Mouse (Mus musculus): ENCODE measurements around the gene Smoc2. TPM values are rescaled to one million over a fixed set of nuclear protein-coding genes. Genes with fewer than 3 reads are reported as not detected.

Smoc2 gene
- total RNA-seq, 2 experiments from 2014 or later, result not detected

DNA sequence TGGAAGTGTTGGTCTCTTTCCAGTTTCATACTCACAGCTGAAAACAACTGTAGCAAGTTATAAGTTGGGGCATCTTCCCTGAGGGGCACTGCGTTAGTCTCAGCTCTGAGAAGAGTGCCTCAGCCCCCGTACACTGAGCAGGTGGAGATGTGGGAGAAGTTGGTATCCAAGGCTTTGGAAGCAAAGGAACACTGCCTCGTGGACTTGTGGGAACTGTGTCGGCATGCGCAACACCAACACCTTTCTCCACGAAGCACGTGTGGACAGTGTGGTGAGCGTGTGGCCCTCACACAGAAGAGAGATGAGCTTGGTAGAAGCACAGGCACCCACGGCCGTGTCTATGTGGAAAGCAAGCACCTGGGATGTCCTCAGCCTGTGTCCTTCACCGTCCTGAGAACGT, 64.1 kb downstream of the Smoc2 start:
- no peak for ATAC-seq (replicated peaks; ENCODE audit: poor library complexity)

DNA sequence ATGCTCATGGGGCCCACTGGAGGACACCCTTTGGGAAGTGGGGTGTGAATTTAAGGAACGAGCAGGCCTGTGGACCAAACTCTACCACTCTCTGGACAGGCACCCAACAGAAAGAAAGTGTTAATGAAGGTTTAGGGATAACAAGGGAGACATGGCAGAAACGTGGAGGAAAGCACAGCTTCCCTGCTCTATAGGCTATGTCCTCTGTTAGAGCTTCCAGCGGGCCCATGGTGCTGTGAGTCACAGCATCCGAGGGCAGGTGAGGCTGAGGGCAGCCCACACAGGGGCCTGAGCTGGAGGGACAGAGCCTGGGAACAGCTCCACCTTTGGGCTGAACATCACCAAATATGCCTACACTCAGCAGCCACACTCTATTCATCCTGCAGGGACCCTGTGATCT, 66.2 kb downstream of the Smoc2 start:
- no peak for ATAC-seq (replicated peaks; ENCODE audit: poor library complexity)

DNA sequence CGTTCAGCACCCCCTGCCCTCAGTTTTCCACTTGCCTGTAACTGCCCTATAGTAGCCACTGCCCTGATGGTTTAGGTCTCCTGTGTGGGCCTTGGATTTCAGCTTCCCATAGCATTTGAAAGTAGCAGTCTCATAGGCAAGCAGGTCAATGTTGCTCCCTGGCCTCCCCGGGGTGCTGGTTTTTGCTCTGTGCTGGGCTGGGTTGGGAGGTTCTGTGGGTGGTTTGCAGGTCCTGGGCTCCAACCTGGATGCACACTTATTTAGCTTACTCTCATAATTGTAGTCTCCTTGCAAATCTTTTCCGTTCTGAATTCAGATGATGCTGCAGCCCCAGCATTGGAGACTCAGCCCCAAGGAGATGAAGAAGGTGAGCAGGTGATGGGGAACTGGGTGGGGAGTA, 67.6 kb downstream of the Smoc2 start:
- ATAC-seq (replicated peaks; ENCODE audit: poor library complexity), result no peak

DNA sequence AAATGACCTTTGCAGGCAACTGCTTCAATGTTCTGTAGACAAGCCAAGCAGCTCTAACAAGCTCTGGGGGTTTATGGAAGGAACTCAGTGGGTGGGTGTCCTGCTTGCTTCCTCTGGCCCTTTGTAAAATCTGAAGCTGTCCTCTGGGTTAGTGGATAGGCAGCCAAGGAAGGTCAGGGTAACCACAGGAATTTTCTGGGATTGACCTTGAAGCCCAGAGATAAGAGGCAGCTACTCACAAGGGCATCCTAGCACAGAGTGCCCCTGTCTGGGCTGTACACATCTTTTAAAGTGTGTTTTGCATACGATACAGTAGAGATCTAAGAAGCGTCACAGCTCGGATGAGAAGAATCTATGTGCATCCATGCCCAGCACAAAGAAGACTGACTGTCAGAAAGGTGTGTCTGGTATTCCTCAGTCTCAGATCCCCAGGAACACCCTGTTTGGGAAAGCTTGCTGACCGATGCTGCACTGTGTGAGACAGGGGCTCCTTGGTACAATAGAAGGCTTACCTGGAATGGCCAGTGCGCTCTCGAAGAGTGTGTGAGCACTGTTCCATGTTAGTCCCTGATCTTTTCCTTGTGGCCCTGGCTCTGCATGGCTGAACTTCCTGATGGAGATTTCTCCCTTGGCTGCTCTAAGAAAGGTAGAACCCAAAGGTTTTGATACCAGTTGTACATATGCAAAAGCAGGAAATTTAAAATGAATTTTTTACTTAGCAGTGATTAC, 69.9 kb downstream of the Smoc2 start:
- no peak for ATAC-seq (replicated peaks; ENCODE audit: poor library complexity)

DNA sequence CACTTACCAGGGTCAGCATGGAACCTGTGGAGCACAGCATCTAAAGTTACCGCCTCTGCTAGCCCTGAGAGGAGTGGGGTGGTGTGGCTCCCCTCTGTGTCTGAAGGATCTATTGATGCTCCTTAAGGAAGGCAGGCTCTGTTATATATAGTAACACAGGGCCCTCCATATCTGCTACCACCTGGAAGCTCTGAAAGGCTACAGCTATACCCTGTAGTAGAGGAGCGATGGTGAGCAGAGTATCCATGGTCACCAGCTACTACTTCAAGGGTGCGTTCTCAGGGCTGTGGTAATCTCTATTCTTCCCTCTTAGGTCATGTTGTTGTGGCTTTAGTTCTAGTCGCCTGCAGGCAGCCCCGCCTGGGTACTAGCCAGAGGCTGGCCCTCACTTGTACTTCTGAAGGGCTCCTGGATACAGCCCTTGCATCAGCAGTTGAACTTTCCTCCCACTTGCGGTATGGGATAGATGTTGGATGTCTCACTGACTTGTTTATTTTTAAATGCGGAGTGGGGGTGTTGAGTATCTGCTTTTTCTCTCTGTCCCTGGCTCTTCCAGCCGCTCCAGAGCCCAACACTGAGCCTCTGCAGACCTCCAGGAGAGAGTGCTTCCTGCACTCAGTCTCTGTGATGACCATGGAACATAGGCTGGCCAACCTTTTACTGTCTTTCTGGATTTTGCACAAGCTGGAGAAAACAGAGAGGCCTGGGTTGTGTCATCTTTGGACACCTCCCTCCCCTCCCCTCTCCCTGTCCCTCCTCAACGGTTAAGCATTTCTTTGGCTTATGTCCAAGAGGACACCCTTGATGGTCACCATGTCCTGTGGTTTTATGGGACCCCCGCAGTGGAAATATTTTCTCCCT, 74.1 kb downstream of the Smoc2 start:
- no peak for ATAC-seq (replicated peaks; ENCODE audit: poor library complexity)

DNA sequence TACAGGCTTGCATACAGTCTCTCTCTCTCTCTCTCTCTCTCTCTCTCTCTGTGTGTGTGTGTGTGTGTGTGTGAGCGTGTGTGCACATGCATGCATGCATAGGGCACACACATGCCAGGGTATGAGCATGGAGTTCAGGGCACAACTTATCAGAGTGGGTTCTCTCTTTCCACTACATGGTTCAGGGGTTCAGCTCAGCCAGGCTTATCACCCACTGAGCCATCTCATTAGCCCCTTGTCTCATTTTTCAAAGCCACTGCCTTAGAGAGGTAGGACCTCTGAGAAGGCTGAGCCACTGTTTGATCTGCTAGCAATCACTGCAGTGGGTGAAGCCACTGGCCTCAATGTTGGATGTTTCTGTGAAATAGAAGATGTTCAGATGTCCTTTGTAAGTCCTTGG, 82.2 kb downstream of the Smoc2 start:
- ATAC-seq (replicated peaks; ENCODE audit: poor library complexity), result no peak

DNA sequence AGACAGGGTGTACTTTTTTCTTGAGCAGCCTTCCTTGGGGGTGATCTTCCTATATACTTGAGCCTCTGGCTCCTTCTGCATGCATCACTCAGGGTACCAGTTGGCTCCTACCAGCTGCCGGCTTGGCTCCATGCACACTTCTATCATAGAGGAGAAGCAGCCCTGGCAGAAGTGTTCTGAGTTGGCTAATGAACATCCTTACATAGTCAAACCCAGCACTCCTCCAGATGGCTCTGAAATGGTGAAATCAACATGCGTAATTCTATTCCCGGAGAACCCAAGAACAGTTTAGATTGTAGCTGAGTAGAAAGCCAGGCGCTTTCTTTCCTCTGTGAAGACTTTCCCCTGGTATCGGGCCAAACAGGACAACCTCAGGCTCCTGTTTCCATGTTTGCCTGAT, 91.2 kb downstream of the Smoc2 start:
- no peak for ATAC-seq (replicated peaks; ENCODE audit: poor library complexity)

DNA sequence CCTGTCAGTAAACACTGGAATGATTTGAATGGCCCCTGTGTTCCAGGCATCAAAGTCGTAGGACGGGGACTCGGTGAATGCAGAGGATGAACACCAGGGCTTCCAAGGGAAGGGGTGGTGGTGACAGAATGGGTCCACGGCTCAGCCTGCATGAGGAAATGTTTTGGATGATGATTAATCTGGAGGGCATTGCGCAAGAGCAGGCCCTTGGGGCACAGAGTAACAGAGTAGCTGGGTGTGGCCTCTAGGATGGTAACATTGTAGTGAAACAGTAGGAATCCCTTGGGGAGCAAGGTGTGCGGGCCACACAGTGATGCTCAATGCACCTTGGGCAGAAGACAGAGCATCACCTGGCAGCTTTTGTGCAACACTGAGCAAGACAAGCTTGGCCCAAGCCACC, 92.3 kb downstream of the Smoc2 start:
- no peak for ATAC-seq (replicated peaks; ENCODE audit: poor library complexity)

DNA sequence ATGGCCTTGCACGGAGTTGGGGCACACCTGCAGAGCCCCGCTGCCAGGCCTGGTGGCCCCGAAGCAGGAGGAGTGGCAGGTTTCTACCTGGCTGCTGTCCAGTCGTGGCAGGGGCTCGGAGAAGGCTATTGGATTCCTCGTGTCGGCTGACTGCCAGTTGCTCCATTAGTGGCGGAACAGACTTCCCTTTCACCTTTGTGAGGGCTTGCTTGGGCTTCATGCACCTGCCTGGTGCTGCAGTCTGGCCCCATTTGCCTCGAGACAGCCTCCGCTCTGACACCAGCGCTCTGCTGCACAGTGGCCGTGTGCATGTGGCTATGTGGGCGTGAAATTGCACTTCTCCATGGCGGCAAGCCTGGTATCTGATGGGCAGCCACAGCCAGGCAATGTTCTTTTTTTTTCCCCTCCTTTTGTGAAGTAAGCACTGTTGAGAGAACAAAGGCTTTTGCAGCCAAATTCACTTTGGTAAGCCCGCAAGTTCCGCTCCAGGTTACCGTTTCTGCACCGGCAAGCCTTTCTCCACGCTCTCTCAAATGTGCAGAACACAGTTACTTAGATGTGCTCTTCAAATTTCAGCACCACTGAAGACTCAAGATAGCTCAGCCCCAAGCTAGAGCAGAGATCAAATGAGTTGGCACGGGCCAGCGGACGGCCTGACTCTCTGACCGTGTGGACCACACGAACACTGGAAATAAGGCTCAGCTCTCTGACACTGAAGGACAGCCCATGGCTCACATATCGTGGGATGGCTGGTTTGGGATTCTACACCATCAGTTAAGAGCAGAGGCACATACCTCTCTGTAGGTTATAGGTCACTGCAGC, 93.2 kb downstream of the Smoc2 start:
- ATAC-seq (replicated peaks; ENCODE audit: poor library complexity), result no peak

DNA sequence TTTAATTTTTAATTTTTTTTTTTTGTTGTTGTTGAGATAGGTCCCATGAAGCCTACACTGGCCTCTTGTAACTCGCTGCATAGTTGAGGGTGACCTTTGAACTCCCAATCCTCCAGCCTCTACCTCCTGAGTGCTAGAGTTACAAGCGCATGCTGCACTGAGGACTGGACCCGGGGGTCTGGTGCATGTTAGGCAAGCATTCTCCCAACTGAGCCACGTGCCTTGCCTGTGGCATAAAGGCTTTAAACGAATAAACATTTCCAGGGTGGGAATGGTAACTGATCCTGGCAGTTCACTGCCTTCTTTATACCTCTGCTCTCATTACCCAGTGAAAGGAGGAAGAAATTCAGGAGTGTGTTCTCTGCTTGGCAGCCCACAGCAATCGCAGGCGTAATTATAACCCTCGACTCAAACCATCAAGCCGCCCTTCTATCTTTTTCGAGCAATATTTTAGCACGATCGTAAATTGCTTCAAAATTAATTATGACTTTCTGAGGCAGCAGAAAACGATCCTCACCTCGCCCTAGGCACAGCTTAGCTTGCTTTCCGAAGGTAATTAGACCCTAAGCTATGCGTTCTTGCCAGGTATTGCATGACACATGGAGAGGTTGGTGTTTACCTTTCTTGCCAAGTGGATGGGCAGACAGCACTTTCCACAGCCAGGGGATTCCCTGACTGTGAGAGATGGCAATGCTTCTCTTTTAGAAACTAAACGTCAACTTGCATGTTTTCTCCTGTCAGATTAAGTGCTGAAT, 99.6 kb downstream of the Smoc2 start:
- no peak for ATAC-seq (replicated peaks; ENCODE audit: poor library complexity)

DNA sequence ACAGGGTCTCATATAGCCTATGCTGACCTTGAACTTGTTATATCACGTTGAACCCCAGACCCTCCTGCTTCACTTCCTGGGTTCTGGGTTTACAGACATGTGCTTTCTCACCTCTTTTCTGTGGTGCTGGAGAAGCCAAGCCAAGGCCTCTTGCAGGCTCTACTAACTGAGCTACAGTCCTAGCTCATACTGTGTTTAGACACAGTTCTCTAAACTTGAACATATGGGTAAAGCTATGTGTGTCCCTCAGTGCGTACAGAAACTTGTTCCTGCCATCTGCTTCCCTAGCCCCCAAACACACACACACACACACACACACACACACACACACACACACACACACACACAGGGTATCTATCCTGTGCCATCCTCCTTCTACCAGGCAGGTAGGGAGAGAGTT, 100.2 kb downstream of the Smoc2 start:
- ATAC-seq (replicated peaks; ENCODE audit: poor library complexity), result no peak

DNA sequence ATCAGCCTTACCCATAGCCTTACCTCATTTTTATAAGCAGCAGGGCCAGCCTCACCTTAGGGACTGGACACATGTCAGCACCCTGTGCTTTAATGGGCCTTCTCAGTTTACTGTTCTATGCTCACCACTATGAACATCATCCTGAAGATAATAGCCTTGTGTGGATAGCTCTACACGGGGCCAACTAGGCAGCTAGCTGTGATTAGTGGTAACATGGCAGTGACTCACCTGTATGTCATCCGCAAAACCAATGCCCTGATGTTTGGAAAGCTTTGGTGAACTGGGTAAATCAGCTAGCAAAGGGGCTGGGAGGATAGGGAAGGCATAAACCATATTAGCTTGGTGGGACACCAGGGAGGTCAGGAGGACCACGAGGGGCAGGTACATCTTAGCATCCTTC, 100.7 kb downstream of the Smoc2 start:
- ATAC-seq (replicated peaks; ENCODE audit: poor library complexity), result no peak

DNA sequence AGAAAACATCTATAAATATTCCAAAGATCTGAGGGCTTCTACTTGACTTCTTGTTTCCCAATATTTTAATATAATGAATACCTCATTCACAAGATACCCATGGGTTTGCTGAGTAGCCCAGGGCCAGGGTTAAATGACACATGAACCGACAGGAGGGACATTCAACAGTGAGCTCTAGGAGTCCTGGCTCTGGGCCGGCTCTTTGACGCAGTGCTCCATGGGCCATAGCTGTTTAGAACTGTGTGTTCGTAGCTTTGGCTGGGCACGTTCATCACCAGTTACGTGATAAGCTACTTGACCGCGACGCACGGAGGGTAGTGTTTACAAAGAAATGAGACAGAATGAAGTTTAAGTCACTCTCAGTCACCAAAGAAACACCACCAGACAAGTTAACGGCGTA, 101.2 kb downstream of the Smoc2 start:
- ATAC-seq (replicated peaks; ENCODE audit: poor library complexity), result no peak

DNA sequence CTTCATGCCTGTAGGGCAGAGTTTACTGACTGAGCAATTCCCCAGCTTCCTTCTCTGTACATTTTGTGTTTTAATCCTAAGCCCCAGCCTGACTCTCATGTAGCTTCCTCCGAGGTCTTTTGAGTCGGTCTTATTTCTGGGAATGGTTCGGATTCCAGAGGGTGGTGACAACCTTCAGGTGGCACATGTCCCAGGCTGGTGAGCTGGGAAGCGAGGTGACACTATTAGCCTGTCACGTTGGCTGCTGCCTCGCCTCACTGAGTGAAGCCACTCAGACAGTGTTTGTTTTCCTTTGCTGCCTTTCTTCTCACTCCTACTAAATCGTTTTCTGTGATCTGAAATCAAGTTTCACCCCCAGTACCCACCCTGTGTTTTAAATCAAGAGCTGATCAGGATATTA, 102.2 kb downstream of the Smoc2 start:
- ATAC-seq (replicated peaks; ENCODE audit: poor library complexity), result no peak

DNA sequence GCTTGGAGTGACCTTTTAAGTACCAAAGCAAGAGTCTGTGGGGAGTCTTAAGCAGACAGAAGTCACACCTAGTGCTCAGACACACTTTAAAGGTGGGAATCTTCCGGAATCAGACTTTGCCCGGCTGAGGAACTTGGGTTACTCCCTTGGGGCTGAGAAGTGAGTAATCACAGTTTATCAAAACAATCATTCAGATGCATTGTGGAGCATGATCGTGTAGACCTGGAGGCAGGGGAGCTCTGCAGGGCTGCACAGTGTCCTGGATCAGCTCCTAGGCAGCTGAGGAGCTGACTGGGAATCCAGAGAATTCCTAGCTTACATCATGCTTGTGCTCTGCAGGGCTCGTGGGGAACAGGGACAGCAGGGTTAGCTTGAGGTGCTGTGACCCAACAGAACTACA, 104.7 kb downstream of the Smoc2 start:
- ATAC-seq (replicated peaks; ENCODE audit: poor library complexity), result no peak

DNA sequence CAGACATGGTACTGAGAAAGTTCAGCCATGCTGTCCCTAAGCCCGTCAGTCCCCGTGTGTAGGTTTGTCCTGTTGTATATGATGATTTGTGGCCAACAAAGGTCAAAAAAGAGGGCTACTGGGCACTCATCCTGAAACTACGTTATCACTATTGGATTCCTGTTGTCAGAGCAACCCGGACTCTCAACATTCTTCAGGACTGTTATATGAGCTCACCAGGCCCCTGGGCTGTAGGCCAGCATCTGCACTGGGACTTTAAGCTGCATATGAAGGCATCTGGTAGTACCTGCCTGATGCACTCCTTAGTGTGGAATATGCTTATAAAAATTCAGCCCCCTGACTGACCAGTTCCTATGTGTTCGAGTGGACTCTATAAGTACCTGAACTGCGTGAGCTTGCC, 105.7 kb downstream of the Smoc2 start:
- ATAC-seq (replicated peaks; ENCODE audit: poor library complexity), result no peak

DNA sequence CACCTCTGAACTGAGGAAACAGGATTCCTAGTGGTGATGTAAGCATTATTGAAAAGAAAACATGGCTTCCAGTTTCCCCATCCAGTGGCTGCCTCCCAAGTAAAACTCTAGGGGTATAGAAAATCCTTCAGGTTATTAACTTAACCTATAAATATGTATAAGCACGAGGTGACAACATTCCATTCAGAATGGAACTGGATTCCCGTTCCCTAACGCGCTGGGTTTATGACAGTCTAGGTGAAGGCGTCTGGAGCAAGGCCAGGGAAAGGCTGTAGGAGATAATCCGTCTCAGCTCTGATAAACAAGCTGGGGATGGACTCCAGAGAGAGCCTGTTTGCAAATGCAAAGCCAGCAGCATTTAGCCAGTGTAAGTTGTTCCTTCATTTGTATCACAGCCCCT, 108.0 kb downstream of the Smoc2 start:
- ATAC-seq (replicated peaks; ENCODE audit: poor library complexity), result no peak

DNA sequence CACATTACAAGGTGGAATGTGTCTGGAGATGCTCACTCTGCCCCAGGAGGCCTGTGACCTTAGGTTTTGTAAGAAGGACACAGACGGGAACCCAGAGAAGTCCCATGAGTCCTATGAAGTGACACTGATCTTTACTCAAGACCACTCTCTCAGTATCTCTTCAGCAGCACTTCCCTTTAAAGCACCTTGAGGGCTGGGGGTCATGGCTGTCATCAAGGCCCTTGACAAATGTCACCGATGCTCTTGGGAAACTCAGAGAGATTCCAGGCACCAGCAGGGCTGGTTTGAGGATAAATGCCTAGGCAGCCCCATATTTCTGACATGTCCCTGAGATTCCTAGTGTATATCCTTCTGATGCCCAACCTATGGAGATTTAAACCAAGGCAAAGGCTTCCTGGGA, 113.1 kb downstream of the Smoc2 start:
- no peak for ATAC-seq (replicated peaks; ENCODE audit: poor library complexity)

DNA sequence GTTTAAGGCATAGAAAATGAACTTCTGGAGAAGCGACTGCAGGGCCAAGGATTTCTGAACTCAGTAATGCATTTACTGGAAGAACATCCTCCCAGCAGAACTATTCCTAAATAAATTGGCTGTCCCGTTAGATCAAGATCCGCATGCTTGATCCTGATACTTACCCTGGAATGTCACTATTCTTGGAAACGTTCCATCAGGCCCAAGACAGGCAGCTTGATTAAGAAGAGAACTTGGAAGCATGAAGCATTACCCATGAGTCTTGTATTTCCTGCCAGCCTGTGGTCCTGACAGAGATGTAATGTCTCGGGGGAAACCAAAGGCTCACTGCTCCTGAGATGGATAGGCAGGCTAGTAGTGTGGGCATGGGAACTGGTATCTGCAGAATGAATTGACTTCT, 115.6 kb downstream of the Smoc2 start:
- ATAC-seq (replicated peaks; ENCODE audit: poor library complexity), result no peak

DNA sequence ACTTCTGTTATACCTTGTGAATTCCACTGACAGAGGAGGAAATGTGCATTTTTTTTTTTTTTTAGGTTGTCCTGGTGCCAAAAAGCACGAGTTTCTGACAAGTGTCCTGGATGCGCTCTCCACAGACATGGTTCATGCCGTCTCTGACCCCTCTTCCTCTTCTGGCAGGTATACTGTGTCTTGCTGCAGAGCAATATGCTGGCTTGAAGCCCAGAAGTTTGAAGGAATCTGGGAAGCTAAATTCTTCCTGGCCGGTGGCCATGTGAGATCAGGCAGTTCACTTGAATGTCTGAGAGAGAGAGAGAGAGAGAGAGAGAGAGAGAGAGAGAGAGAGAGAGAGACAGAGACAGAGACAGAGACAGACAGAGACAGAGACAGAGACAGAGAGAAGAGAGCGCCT, 118.2 kb downstream of the Smoc2 start:
- no peak for ATAC-seq (replicated peaks; ENCODE audit: poor library complexity)
